Mouse (Mus musculus) left cerebral cortex, adult 9 months (tissue): ENCODE results near the gene Lrrc17.

Experiments
- DNase-seq, 2 experiments: peaks; one replicate each; pipeline ENCODE4 v3.0.0; 2022; ENCODE audit warnings: low spot score in 2 of 2

The Lrrc17 gene

GRCm38 (mm10) chr5:21543409-21544201 lies at the start of gene Lrrc17:
Gene Lrrc17, plus strand, starts transcription at chr5:21543559.
- no peak for DNase-seq

- DNase-seq, result no peak
Measured at GRCm38 (mm10) chr5:21494781-21495180, 48.6 kb upstream of the Lrrc17 start.

- no peak for DNase-seq
Measured at GRCm38 (mm10) chr5:21496321-21496720, 47.0 kb upstream of the Lrrc17 start.

- no peak for DNase-seq
Measured at GRCm38 (mm10) chr5:21496881-21497280, 46.5 kb upstream of the Lrrc17 start.

GRCm38 (mm10) chr5:21498490-21498889 lies 44.9 kb upstream of the Lrrc17 start:
- no peak for DNase-seq

- no peak for DNase-seq
Measured at GRCm38 (mm10) chr5:21498925-21499324, 44.4 kb upstream of the Lrrc17 start.

- no peak for DNase-seq
Measured at GRCm38 (mm10) chr5:21500133-21500532, 43.2 kb upstream of the Lrrc17 start.

- no peak for DNase-seq
Measured at GRCm38 (mm10) chr5:21500941-21501340, 42.4 kb upstream of the Lrrc17 start.

GRCm38 (mm10) chr5:21502936-21503610 lies 40.3 kb upstream of the Lrrc17 start:
- peak in 1 of 2 experiments; percentile 58 for DNase-seq

DNA sequence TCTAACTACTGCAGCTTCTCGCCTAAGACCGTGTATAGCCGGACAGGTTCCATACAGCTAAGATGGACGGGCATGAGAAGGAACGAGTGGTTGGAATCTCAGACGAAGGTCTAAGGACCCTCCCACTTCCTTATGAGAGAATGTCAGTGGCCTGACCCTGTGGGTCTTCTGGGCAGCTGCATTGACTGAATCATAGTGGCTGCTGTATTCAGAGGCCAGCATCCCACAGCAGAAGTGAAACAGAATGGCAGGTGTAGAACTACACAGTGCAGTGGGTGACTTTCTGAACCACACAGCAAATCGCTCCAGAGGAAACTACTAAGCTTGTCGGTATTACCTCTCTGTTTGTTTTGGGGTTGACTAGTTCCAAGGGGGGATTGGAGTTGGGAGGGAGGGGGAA lies 38.2 kb upstream of the Lrrc17 start:
- no peak for DNase-seq

GRCm38 (mm10) chr5:21506887-21507286 lies 36.5 kb upstream of the Lrrc17 start:
- no peak for DNase-seq

GRCm38 (mm10) chr5:21509801-21510200 lies 33.6 kb upstream of the Lrrc17 start:
- DNase-seq, result no peak

- no peak for DNase-seq
Measured at GRCm38 (mm10) chr5:21513363-21513762, 30.0 kb upstream of the Lrrc17 start.

- DNase-seq, result no peak
Measured at GRCm38 (mm10) chr5:21517562-21517961, 25.8 kb upstream of the Lrrc17 start.

GRCm38 (mm10) chr5:21518207-21518606 lies 25.2 kb upstream of the Lrrc17 start:
- no peak for DNase-seq

GRCm38 (mm10) chr5:21519166-21519565 lies 24.2 kb upstream of the Lrrc17 start:
- no peak for DNase-seq

DNA sequence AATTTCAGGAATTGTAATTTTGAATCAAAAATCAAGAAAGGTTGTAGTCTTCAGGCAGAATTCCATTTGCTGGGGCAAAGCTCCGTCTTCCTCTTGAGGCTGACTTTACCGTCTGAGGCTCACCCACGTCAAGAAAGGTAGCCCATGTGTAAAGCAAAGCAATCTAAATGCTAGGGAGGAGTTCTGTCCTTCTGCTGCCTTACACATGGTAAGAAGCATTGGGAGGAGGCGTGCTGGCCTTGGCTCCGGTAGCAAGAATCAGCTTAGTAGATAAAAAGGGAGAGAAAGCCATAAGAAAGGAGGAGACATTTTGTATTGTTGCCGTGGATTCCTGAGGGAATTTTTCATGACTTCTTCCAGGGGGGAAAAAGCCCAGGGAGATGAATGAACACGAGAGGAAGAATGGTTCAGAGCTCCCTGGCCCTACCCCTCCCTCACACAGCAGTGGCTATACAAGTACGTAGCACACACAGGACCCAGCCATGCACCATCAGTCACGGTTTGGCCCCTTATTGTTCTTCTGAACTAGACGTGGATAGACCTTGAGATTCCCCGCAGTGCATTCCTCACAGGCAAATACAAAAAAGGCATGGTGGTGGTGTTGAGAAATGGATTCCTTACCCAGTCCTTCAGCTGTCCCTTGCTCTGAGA lies 16.4 kb upstream of the Lrrc17 start:
- no peak for DNase-seq

GRCm38 (mm10) chr5:21527488-21527911 lies 15.9 kb upstream of the Lrrc17 start:
- DNase-seq, result no peak

- DNase-seq, result no peak
Measured at GRCm38 (mm10) chr5:21528068-21528842, 15.1 kb upstream of the Lrrc17 start.

DNA sequence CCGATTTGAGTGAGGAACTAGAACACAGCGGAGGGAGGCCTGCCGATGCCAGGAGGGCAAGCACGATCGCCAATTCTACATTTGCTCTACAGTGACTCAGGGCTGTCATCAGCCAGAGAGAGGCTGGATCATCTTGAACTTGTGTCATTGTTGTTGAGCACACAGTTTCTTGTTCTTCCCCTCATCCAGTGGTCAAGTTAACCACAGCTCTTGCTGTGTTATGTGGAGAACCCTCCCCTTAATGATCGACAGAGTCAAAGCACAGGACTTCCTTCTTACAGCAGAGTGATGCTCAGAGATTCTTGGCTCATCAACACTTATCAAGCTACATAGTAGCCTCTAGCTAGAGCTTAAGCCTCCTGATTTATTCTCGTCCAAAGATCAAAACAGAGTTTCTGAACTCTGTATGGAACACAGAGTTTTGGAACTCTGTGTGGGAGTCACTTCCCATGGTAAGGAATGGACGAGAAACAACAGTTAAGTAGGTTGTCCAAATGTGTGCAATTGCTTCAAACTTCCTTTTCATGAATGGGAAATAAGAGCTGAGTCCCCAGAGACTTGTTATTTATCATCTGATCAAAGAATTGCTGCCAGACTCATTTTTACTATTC lies 14.1 kb upstream of the Lrrc17 start:
- DNase-seq, result no peak

- no peak for DNase-seq
Measured at GRCm38 (mm10) chr5:21532126-21532525, 11.2 kb upstream of the Lrrc17 start.
